Mouse (Mus musculus) MEL (cell line): ENCODE data around the gene Klrb1f. TPM values are rescaled to one million over a fixed set of nuclear protein-coding genes. Genes with fewer than 3 reads are reported as not detected.

ENCODE experiments used
- DNase-seq: peaks from one replicate; pipeline ENCODE4 v3.0.0; 2011; ENCODE audit warnings: low read depth, low spot score
- H3K27ac ChIP-seq: 2 replicates; pipeline ENCODE4 v1.5.1; 2012; ENCODE audit warnings: low read depth, mild to moderate bottlenecking, control low read depth, low read length, moderate library complexity; ENCODE audit not compliant: control insufficient read depth
- H3K27me3 ChIP-seq, 2 experiments: fragments of 150-350 bp in 1 of 2; sonication (generic) in 1 of 2; 2 replicates each; pipeline ENCODE4 v1.6.1; 2012; ENCODE audit warnings: low read length in 2 of 2, mild to moderate bottlenecking in 2 of 2, improper control_type of control experiment in 1 of 2, moderate library complexity in 1 of 2; ENCODE audit not compliant: insufficient read depth in 2 of 2, control insufficient read depth in 1 of 2
- H3K36me3 ChIP-seq, 2 experiments: 2 replicates each; pipeline ENCODE4 v1.6.1; 2012 to 2014; ENCODE audit warnings: low read length in 2 of 2, improper control_type of control experiment in 1 of 2, inconsistent platforms in 1 of 2, mild to moderate bottlenecking in 1 of 2; ENCODE audit not compliant: insufficient read depth in 2 of 2, control insufficient read depth in 1 of 2
- H3K4me1 ChIP-seq, 2 experiments: fragments of 150-350 bp in 1 of 2; sonication (generic) in 1 of 2; 2 replicates each; pipeline ENCODE4 v1.6.1; 2012; ENCODE audit warnings: low read length in 2 of 2, improper control_type of control experiment in 1 of 2, mild to moderate bottlenecking in 1 of 2; ENCODE audit not compliant: insufficient read depth in 2 of 2, control insufficient read depth in 1 of 2
- H3K4me3 ChIP-seq, 2 experiments: fragments of 150-350 bp in 1 of 2; sonication (generic) in 1 of 2; 2 replicates each; pipeline ENCODE4 v1.5.1; 2012; ENCODE audit warnings: low read depth in 2 of 2, low read length in 2 of 2, mild to moderate bottlenecking in 2 of 2, moderate library complexity in 2 of 2, control low read depth in 1 of 2, improper control_type of control experiment in 1 of 2; ENCODE audit not compliant: control insufficient read depth in 1 of 2, insufficient read depth in 1 of 2
- H3K79me2 ChIP-seq: 2 replicates; pipeline ENCODE4 v1.6.1; 2012; ENCODE audit warnings: mild to moderate bottlenecking, low read length, moderate library complexity; ENCODE audit not compliant: control insufficient read depth, poor library complexity, insufficient read depth
- H3K9ac ChIP-seq: 2 replicates; pipeline ENCODE4 v1.6.1; 2012; ENCODE audit warnings: low read depth, mild to moderate bottlenecking, control low read depth, low read length, moderate library complexity; ENCODE audit not compliant: control insufficient read depth, poor library complexity, severe bottlenecking
- H3K9me3 ChIP-seq: fragments of 150-350 bp; sonication (generic); replicated peaks from 2 replicates; pipeline ENCODE4 v1.6.1; 2012; ENCODE audit warnings: mild to moderate bottlenecking, low read length, improper control_type of control experiment, moderate library complexity; ENCODE audit not compliant: insufficient read depth
- BHLHE40 ChIP-seq: IDR thresholded peaks from 2 replicates; pipeline ENCODE4 v1.6.1; 2012; ENCODE audit warnings: low read depth, mild to moderate bottlenecking, inconsistent platforms, low read length, improper control_type of control experiment, borderline replicate concordance
- CHD2 ChIP-seq: IDR thresholded peaks from 2 replicates; pipeline ENCODE4 v1.6.1; 2011; ENCODE audit warnings: low read length, improper control_type of control experiment
- EP300 ChIP-seq, 2 experiments: IDR thresholded peaks; 2 replicates each; pipeline ENCODE4 v1.6.1; 2011; ENCODE audit warnings: improper control_type of control experiment in 2 of 2, low read length in 2 of 2, low read depth in 1 of 2, mild to moderate bottlenecking in 1 of 2
- GATA1 ChIP-seq: IDR thresholded peaks from 2 replicates; pipeline ENCODE4 v1.6.1; 2011; ENCODE audit warnings: low read depth, low read length, improper control_type of control experiment
- HCFC1 ChIP-seq: IDR thresholded peaks from 2 replicates; pipeline ENCODE4 v1.6.1; 2012; ENCODE audit warnings: low read depth, mild to moderate bottlenecking, inconsistent platforms, low read length, improper control_type of control experiment, moderate library complexity
- KAT2A ChIP-seq: conservative IDR thresholded peaks from 2 replicates; pipeline ENCODE4 v1.6.1; 2012; ENCODE audit warnings: low read depth, low read length, improper control_type of control experiment, inconsistent platforms
- MAFK ChIP-seq: IDR thresholded peaks from 2 replicates; pipeline ENCODE4 v1.6.1; 2011; ENCODE audit warnings: low read depth, mild to moderate bottlenecking, low read length, improper control_type of control experiment, borderline replicate concordance
- MXI1 ChIP-seq: IDR thresholded peaks from 2 replicates; pipeline ENCODE4 v1.6.1; 2011; ENCODE audit warnings: mild to moderate bottlenecking, low read depth, low read length, improper control_type of control experiment
- MYB ChIP-seq: IDR thresholded peaks from 2 replicates; pipeline ENCODE4 v1.6.1; 2011; ENCODE audit warnings: mild to moderate bottlenecking, low read depth, low read length, improper control_type of control experiment
- MYC ChIP-seq: IDR thresholded peaks from 2 replicates; pipeline ENCODE4 v1.6.1; 2011; ENCODE audit warnings: low read depth, mild to moderate bottlenecking, low read length, improper control_type of control experiment, moderate library complexity
- NELFE ChIP-seq: IDR thresholded peaks from 2 replicates; pipeline ENCODE4 v1.6.1; 2011; ENCODE audit warnings: low read depth, low read length, improper control_type of control experiment
- NRF1 ChIP-seq: IDR thresholded peaks from 2 replicates; pipeline ENCODE4 v1.6.1; 2014; ENCODE audit warnings: low read depth, mild to moderate bottlenecking, inconsistent platforms, low read length, improper control_type of control experiment, moderate library complexity; ENCODE audit not compliant: poor library complexity, insufficient read depth, severe bottlenecking
- POLR2AphosphoS5 ChIP-seq: IDR thresholded peaks from 2 replicates; pipeline ENCODE4 v1.6.1; 2012; ENCODE audit warnings: low read depth, borderline replicate concordance, mild to moderate bottlenecking, inconsistent platforms, low read length, moderate library complexity, mixed read lengths
- RAD21 ChIP-seq: IDR thresholded peaks from 2 replicates; pipeline ENCODE4 v1.6.1; 2011; ENCODE audit warnings: mild to moderate bottlenecking, low read depth, low read length, improper control_type of control experiment
- RCOR1 ChIP-seq: IDR thresholded peaks from 2 replicates; pipeline ENCODE4 v1.6.1; 2012; ENCODE audit warnings: low read depth, mild to moderate bottlenecking, inconsistent platforms, low read length, improper control_type of control experiment
- TAL1 ChIP-seq: IDR thresholded peaks from 2 replicates; pipeline ENCODE4 v1.6.1; 2012; ENCODE audit warnings: mild to moderate bottlenecking, inconsistent platforms, low read length, moderate library complexity, mixed read lengths
- TCF12 ChIP-seq: IDR thresholded peaks from 2 replicates; pipeline ENCODE4 v1.6.1; 2014; ENCODE audit warnings: low read depth, mild to moderate bottlenecking, inconsistent platforms, low read length, improper control_type of control experiment, moderate library complexity
- USF2 ChIP-seq, 2 experiments: IDR thresholded peaks; 2 replicates each; pipeline ENCODE4 v1.6.1; 2011 to 2012; ENCODE audit warnings: improper control_type of control experiment in 2 of 2, low read length in 2 of 2, borderline replicate concordance in 1 of 2, inconsistent platforms in 1 of 2, low read depth in 1 of 2, mild to moderate bottlenecking in 1 of 2; ENCODE audit not compliant: insufficient read depth in 1 of 2
- ZNF384 ChIP-seq: IDR thresholded peaks from 2 replicates; pipeline ENCODE4 v1.6.1; 2012; ENCODE audit warnings: low read depth, mild to moderate bottlenecking, inconsistent platforms, low read length, improper control_type of control experiment
- polyA plus RNA-seq, 2 experiments: library from polyadenylated mRNA; stranded (reverse) in 1 of 2; unstranded in 1 of 2; fragments of >175 nt in 1 of 2; fragments of >200 nt in 1 of 2; gene quantifications; 2 replicates each; pipeline versions ENCODE4 v1.2.1 to v1.2.4; 2012; ENCODE audit warnings: low replicate concordance in 2 of 2, low read depth in 1 of 2; ENCODE audit not compliant: insufficient read length in 2 of 2, insufficient read depth in 1 of 2, missing spikeins in 1 of 2
- total RNA-seq: library from RNA; depleted of rRNA; stranded (reverse); fragments of 300-350 nt; gene quantifications from 2 replicates; pipeline ENCODE4 v1.2.3, GENCODE M21; 2012

Gene Klrb1f
- total and polyA plus RNA-seq, 3 experiments, result 0.27 to 0.52 TPM; not detected in 1

- H3K79me2 ChIP-seq, result no peaks in the 10 kb centered on the region
- no peak for DNase-seq
- no peak overlapping the region for H3K4me3 ChIP-seq
- no peaks in the 10 kb centered on the region for H3K27me3 ChIP-seq
- peaks cover 0 to 6% of the 10 kb centered on the region in 2 experiments; a peak in 2 of 4 replicates for H3K36me3 ChIP-seq
- peaks cover 6 to 12% of the 10 kb centered on the region in 2 experiments for H3K4me1 ChIP-seq
- no peaks in the 10 kb centered on the region for H3K9me3 ChIP-seq
- no peak overlapping the region for H3K9ac ChIP-seq
- H3K27ac ChIP-seq, result no peak overlapping the region
- TF ChIP-seq KAT2A (no peak), TAL1 (no peak), MXI1 (no peak), ZNF384 (no peak), BHLHE40 (no peak), USF2 (IDR thresholded peaks at IDR 0.05; ENCODE audit: borderline replicate concordance in 1 of 2, insufficient read depth in 1 of 2, low read depth in 1 of 2, low read length in 2 of 2) (no peak), MYB (no peak), MAFK (no peak), NRF1 (no peak), POLR2AphosphoS5 (no peak), MYC (no peak), NELFE (no peak), RAD21 (no peak), TCF12 (no peak), HCFC1 (no peak)
These were observed 4.2 kb upstream of the Klrb1f start for GRCm38 (mm10) chr6:129041470-129041869.

GRCm38 (mm10) chr6:129042470-129042869 is 3.2 kb upstream of the Klrb1f start:
- peak; percentile 70 to 79 for TF ChIP-seq EP300 (IDR thresholded peaks at IDR 0.05; ENCODE audit: low read depth in 1 of 2, low read length in 2 of 2)
- TF ChIP-seq TCF12, result peak; percentile 76
- TF ChIP-seq RCOR1, result peak; percentile 56
- TF ChIP-seq BHLHE40, result no peak
- TF ChIP-seq MAFK, result 0 out of 2 replicates have a peak, but pooled peaks have one; percentile 15
- TF ChIP-seq GATA1, result peak; percentile 81
- no peak for TF ChIP-seq CHD2
- TF ChIP-seq, all 39 proteins: peak for 5
- no peak for DNase-seq
- H3K79me2 ChIP-seq, result no peaks in the 10 kb centered on the region
- H3K27me3 ChIP-seq, result no peaks in the 10 kb centered on the region
- peaks cover 7 to 19% of the 10 kb centered on the region in 2 experiments for H3K4me1 ChIP-seq
- H3K9ac ChIP-seq, result no peak overlapping the region
- no peaks in the 10 kb centered on the region for H3K9me3 ChIP-seq
- H3K4me3 ChIP-seq, result no peak overlapping the region
- no peak overlapping the region for H3K27ac ChIP-seq
- peaks cover 0 to 11% of the 10 kb centered on the region in 2 experiments; a peak in 2 of 4 replicates for H3K36me3 ChIP-seq
